Mouse (Mus musculus) forebrain, embryonic 16.5 days (tissue): ENCODE data around the gene Krba1. TPM values are rescaled to one million over a fixed set of nuclear protein-coding genes. Genes with fewer than 3 reads are reported as not detected.

Experiments used
- ATAC-seq: fragments of 200-750 bp; cut with Nextera tagmentation; 2 replicates; pipeline ENCODE4 v1.8.0; 2017; ENCODE audit warnings: mild to moderate bottlenecking, moderate library complexity
- H3K27ac ChIP-seq: fragments of 300-500 bp; sonication (generic); 2 replicates; pipeline ENCODE4 v1.5.1; 2014; ENCODE audit warnings: low read length, control low read depth
- H3K27me3 ChIP-seq: fragments of 300-500 bp; sonication (generic); replicated peaks from 2 replicates; pipeline ENCODE4 v1.6.1; 2014; ENCODE audit warnings: low read length; ENCODE audit not compliant: control insufficient read depth, insufficient read depth
- H3K36me3 ChIP-seq: fragments of 300-500 bp; sonication (generic); 2 replicates; pipeline ENCODE4 v1.6.1; 2014; ENCODE audit not compliant: control insufficient read depth, insufficient read depth
- H3K4me1 ChIP-seq: fragments of 300-500 bp; sonication (generic); replicated peaks from 2 replicates; pipeline ENCODE4 v1.6.1; 2014; ENCODE audit warnings: low read length; ENCODE audit not compliant: control insufficient read depth, insufficient read depth
- H3K4me2 ChIP-seq: fragments of 300-500 bp; sonication (generic); 2 replicates; pipeline ENCODE4 v1.6.1; 2014; ENCODE audit warnings: mild to moderate bottlenecking, low read length, control low read depth
- H3K4me3 ChIP-seq: fragments of 300-500 bp; sonication (generic); replicated peaks from 2 replicates; pipeline ENCODE4 v1.5.1; 2014; ENCODE audit warnings: mild to moderate bottlenecking, low read length, control low read depth
- H3K9ac ChIP-seq: fragments of 300-500 bp; sonication (generic); replicated peaks from 2 replicates; pipeline ENCODE4 v1.6.1; 2014; ENCODE audit warnings: low read depth, low read length, control low read depth
- H3K9me3 ChIP-seq: fragments of 300-500 bp; sonication (generic); 2 replicates; pipeline ENCODE4 v1.6.1; 2016; ENCODE audit warnings: low read length; ENCODE audit not compliant: control insufficient read depth
- WGBS: fragments of 180-500 bp; shearing (Covaris S2); extraction: QIAGEN DNeasy Blood & Tissue Kit; methylation state at CpG from one replicate; pipeline ENCODE4 v1.1.7; 2014; 5-methylcytosine and 5-hydroxymethylcytosine counted together
- polyA plus RNA-seq: library from polyadenylated mRNA; unstranded; fragments of >200 nt; fragmentation: Nextera tagmentation; extraction: Ambion mirVana; gene quantifications from 2 replicates; pipeline ENCODE4 v1.2.1, GENCODE M21; 2015

The Krba1 gene
- polyA plus RNA-seq, 1 experiment from 2014 or later: 30.9 TPM

DNA sequence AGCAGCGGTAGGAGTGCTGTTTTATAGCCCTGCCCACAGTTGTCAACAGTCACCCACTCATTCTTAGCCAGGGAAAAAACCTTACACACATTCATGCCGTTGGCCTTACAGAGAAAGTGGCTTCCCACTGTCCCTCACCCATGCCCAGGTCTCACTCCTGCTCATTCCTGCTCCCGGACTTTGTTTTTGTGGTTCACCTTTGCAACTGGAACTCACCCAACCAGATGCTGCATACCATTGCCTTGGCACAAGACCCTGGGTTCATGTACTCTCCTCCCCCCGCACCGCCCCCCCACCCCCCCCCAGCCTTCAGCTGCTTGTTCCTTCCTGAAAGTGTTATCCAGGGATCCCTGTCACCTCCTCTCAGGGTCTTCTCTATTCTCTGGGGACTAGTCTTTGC is 39.7 kb downstream of the Krba1 start:
- Histone ChIP-seq H3K36me3 (0 out of 2 replicates have a peak, but pooled peaks cover 8% of the 10 kb centered on the region), H3K9ac (no peak overlapping the region), H3K9me3 (no peaks in the 10 kb centered on the region), H3K27me3 (no peaks in the 10 kb centered on the region; the same call in 1 of the 2 replicates), H3K27ac (no peak overlapping the region), H3K4me2 (no peak overlapping the region), H3K4me1 (no peaks in the 10 kb centered on the region; the same call in 1 of the 2 replicates), H3K4me3 (no peak overlapping the region)
- no peak for ATAC-seq
- 69% methylated on average over 5 of the region's 5 CpGs for WGBS

DNA sequence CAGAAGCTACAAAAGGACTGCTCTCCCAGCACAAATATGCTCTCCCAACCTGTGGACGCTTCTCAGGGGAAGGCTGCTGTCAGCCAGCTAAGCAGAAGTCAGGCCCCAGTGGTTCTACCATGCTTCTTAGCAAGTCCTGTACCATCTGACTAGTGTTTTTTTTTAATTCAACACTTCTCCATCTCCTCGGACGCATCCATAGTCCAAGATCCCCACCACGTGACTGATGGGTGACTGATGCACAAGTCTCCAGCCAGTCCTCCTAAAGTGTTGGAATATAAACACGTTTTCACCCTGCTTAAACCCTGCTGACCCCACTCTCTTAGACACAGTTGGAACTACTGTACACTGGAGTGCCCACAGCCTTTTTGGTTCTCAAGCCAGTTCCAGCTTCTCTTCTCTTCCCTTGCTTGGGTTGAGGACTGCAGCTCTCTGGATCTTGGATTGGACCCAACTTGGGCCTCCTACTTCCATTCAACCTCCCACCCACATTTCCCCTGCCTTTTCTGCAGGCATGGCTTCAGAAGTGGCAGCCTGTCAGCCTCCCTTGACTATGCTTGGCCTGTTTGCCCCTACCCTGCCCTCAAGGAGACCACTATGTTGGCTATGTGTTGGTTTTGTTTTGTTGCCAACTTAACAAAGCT is 40.4 kb downstream of the Krba1 start:
- Histone ChIP-seq H3K4me1 (no peaks in the 10 kb centered on the region; the same call in 1 of the 2 replicates), H3K4me2 (no peak overlapping the region), H3K9ac (no peak overlapping the region), H3K27me3 (no peaks in the 10 kb centered on the region; the same call in 1 of the 2 replicates), H3K27ac (no peak overlapping the region), H3K36me3 (0 out of 2 replicates have a peak, but pooled peaks cover 8% of the 10 kb centered on the region), H3K4me3 (no peak overlapping the region), H3K9me3 (no peaks in the 10 kb centered on the region)
- 85% methylated on average over 5 of the region's 5 CpGs for WGBS
- no peak; the same call in 1 of the 2 replicates for ATAC-seq

DNA sequence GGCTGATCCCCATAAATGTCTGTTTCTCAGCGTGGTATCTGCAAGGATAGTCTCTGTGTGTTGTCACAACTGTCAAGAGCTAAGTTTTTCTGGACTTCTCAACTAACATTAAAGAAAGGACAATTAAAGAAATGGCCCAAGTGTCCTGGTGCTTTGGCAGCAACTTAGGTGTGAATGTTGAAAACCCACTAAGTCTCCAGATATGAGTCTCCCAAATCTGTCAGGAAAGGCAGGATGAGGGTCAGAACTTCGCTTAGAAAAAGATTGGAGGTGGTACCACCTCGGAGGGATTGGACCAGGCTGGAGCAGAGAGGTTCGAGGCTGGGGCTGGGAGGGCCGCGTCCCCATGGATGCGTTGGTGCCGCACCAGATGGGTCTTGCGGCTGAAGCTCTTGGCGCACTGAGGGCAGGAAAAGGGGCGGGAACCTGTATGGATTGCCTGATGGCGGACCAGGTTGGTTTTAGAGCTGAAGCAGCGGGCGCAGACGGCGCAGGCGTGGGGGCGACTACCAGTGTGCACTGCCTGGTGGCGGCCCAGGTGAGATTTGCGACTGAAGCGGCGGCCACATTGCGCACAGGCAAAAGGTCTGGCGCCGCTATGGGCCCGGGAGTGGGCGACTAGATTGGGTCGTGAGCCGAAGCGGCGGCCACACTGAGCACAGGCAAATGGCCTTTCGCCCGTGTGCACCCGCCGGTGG is 42.4 kb downstream of the Krba1 start:
- Histone ChIP-seq H3K27me3 (no peaks in the 10 kb centered on the region; the same call in 1 of the 2 replicates), H3K4me2 (no peak overlapping the region), H3K36me3 (peaks cover 17% of the 10 kb centered on the region), H3K9me3 (no peaks in the 10 kb centered on the region), H3K4me3 (no peak overlapping the region), H3K9ac (no peak overlapping the region), H3K27ac (no peak overlapping the region), H3K4me1 (no peaks in the 10 kb centered on the region; the same call in 1 of the 2 replicates)
- no peak for ATAC-seq
- 52% methylated on average over 35 of the region's 35 CpGs for WGBS

DNA sequence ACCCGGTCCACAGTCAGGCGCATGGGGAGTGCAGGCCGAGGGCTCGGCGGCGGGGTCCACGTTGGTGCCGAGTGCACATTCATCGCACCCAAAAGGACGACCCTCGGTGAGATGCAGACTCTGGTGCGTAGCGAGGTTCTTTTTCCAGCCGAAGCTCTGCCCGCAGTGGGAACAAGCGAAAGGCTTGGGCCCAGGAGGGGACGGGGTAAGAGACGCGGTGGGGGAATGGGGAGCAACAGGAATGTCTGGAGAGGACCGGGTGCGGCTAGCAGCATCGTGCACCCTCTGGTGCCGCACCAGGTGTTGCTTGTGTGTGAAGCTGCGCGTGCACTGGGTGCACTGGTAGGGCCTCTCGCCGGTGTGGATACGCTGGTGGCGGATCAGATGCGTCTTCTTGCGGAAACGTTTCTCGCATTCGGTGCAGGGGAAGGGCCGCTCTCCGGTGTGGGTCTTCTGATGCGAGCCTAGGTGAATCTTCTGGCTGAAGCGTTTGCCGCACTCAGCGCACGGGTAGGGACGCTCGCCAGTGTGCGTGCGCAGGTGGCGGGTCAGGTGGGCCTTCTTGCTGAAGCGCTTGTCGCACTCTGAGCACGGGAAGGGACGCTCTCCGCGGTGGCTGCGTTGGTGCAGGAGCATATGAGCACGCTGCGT is 43.2 kb downstream of the Krba1 start:
- Histone ChIP-seq H3K27me3 (no peaks in the 10 kb centered on the region; the same call in 1 of the 2 replicates), H3K4me1 (peaks cover 6% of the 10 kb centered on the region), H3K27ac (no peak overlapping the region), H3K36me3 (peaks cover 17% of the 10 kb centered on the region), H3K9ac (no peak overlapping the region), H3K9me3 (no peaks in the 10 kb centered on the region), H3K4me3 (no peak overlapping the region), H3K4me2 (no peak overlapping the region)
- peak; percentile 14; the same call in 1 of the 2 replicates for ATAC-seq
- WGBS: 35% methylated on average over 55 of the region's 55 CpGs

- Histone ChIP-seq H3K36me3 (peaks cover 17% of the 10 kb centered on the region), H3K4me3 (no peak overlapping the region), H3K4me1 (peaks cover 9% of the 10 kb centered on the region), H3K9ac (no peak overlapping the region), H3K9me3 (no peaks in the 10 kb centered on the region), H3K27me3 (no peaks in the 10 kb centered on the region; the same call in 1 of the 2 replicates), H3K4me2 (no peak overlapping the region), H3K27ac (no peak overlapping the region)
- ATAC-seq: no peak
Observed at GRCm38 (mm10) chr6:48439654-48440053, 44.3 kb downstream of the Krba1 start.

- Histone ChIP-seq H3K4me1 (peaks cover 9% of the 10 kb centered on the region), H3K4me3 (no peak overlapping the region), H3K4me2 (no peak overlapping the region), H3K27ac (no peak overlapping the region), H3K9ac (no peak overlapping the region), H3K27me3 (no peaks in the 10 kb centered on the region; the same call in 1 of the 2 replicates), H3K9me3 (no peaks in the 10 kb centered on the region), H3K36me3 (peaks cover 17% of the 10 kb centered on the region)
- ATAC-seq: no peak
- 45% methylated on average over 14 of the region's 14 CpGs for WGBS
Observed at GRCm38 (mm10) chr6:48440306-48441014, 45.1 kb downstream of the Krba1 start.

GRCm38 (mm10) chr6:48443592-48444309 is 48.4 kb downstream of the Krba1 start:
- H3K27me3 ChIP-seq: no peaks in the 10 kb centered on the region; the same call in 1 of the 2 replicates
- WGBS: 2% methylated on average over 19 of the region's 19 CpGs
- peak; percentile 81 for ATAC-seq
- H3K4me3 ChIP-seq: peak overlapping the region; percentile 64
- no peaks in the 10 kb centered on the region for H3K9me3 ChIP-seq
- H3K4me1 ChIP-seq: peaks cover 12% of the 10 kb centered on the region
- peak overlapping the region; percentile 84 for H3K27ac ChIP-seq
- peak overlapping the region; percentile 74 for H3K9ac ChIP-seq
- H3K36me3 ChIP-seq: peaks cover 9% of the 10 kb centered on the region
- H3K4me2 ChIP-seq: peak overlapping the region; percentile 88

GRCm38 (mm10) chr6:48444310-48445180 is 49.2 kb downstream of the Krba1 start:
- Histone ChIP-seq H3K36me3 (peaks cover 9% of the 10 kb centered on the region), H3K9ac (peak overlapping the region; percentile 74), H3K27ac (peak overlapping the region; percentile 85), H3K27me3 (no peaks in the 10 kb centered on the region; the same call in 1 of the 2 replicates), H3K4me2 (peak overlapping the region; percentile 88), H3K4me3 (peak overlapping the region; percentile 64), H3K9me3 (no peaks in the 10 kb centered on the region), H3K4me1 (peaks cover 12% of the 10 kb centered on the region)
- peak; percentile 74 for ATAC-seq
- WGBS: under 1% methylated on average over 27 of the region's 34 CpGs
